Mouse (Mus musculus): Measurements from ENCODE around the gene Fam102a. TPM values are rescaled to one million over a fixed set of nuclear protein-coding genes. Genes with fewer than 3 reads are reported as not detected.

The Fam102a gene
- polyA plus RNA-seq, 1 experiment from 2014 or later = 11.4 TPM

DNA sequence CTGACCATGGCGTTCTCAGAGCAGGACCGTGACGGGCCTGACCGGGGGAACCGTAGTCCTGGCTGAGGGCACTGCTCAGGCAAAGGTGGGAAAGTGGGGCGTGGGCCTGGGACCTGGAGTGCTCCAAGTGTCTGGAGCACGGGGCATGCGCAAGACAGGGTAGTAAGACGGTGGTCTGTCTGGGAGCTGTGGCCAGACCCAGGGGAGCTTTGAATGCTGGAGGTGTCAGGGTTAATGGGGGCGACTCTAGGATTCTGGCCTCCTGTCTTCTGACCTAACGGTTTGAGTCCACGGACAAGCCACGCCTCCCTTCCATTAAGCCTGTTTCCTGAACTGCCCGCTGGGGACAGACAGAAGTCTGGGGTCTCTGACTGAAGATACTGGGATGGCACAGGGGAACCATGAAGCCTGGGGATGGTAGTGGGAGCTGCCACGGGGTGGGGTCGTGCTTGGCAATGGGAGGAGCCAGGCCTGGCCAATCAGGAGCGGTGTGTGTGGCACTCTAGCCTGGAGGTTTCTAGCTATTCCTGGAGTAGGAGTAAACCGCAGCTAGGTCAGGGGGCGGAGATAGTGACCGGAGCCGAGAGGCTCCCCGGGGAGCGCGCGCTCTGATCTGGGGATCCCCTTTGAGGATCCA lies 73.1 kb downstream of the Fam102a start:
- Histone ChIP-seq H3K36me3 (ENCODE audit: control insufficient read depth, insufficient read depth, low read length) (no peaks in the 10 kb centered on the region), H3K9ac (ENCODE audit: low read length) (peak overlapping the region; percentile 32; the same call in 1 of the 2 replicates), H3K27me3 (replicated peaks; ENCODE audit: control insufficient read depth, insufficient read depth, low read length) (no peaks in the 10 kb centered on the region), H3K9me3 (ENCODE audit: control insufficient read depth, low read length) (no peaks in the 10 kb centered on the region), H3K27ac (ENCODE audit: low read depth) (peak overlapping the region; percentile 43; the same call in 1 of the 2 replicates), H3K4me1 (replicated peaks; ENCODE audit: control insufficient read depth, insufficient read depth, low read length) (peaks cover 19% of the 10 kb centered on the region), H3K4me2 (ENCODE audit: low read length) (peak overlapping the region; percentile 75), H3K4me3 (ENCODE audit: low read depth, low read length) (peak overlapping the region; percentile 71)
- DNase-seq (ENCODE audit: low spot score) = peak; percentile 73
- WGBS = 5% methylated on average over 25 of the region's 25 CpGs
- peak; percentile 48; the same call in 1 of the 2 replicates for ATAC-seq (replicated peaks; ENCODE audit: low FRiP score, low TSS enrichment, low read depth)

DNA sequence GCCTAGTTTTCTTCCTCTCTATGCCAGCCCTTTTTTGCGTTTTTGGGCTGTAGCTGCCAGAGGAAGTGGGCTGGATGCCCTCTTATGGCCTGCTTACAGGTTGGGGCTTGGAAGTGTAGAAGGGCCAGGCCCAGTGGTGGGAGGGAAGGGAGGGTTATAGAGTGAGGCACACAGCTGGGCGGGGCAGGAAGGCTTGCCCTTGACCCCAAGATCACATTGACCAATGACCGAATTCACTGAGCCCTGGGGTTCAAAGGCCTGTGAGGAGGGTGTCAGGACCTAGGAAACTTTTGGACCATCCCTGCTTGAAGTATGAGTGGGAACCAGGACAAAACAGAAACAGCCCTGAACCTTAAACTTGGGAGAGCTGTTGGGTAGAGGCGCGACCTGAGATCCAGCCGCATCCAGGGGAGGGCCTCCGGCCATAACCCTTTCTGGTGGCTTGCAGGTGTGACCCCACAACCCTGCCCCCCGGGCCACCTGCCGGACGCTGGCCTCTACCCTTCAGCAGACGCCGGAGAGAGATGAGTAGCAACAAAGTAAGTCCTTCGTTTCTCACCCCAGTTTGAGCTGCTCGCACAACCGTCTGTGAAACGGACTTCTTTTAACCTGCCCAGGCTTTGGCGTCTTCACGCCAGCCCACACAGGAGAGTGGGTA lies 73.8 kb downstream of the Fam102a start:
- H3K4me2 ChIP-seq (ENCODE audit: low read length) = peak overlapping the region; percentile 75
- DNase-seq (ENCODE audit: low spot score) = no peak
- ATAC-seq (replicated peaks; ENCODE audit: low FRiP score, low TSS enrichment, low read depth) = no peak
- H3K27ac ChIP-seq (ENCODE audit: low read depth) = peak overlapping the region; percentile 43; the same call in 1 of the 2 replicates
- H3K4me1 ChIP-seq (replicated peaks; ENCODE audit: control insufficient read depth, insufficient read depth, low read length) = peaks cover 19% of the 10 kb centered on the region
- H3K36me3 ChIP-seq (ENCODE audit: control insufficient read depth, insufficient read depth, low read length) = peaks cover 6% of the 10 kb centered on the region; the same call in 1 of the 2 replicates
- 47% methylated on average over 18 of the region's 18 CpGs for WGBS
- H3K9me3 ChIP-seq (ENCODE audit: control insufficient read depth, low read length) = no peaks in the 10 kb centered on the region
- peak overlapping the region; percentile 71 for H3K4me3 ChIP-seq (ENCODE audit: low read depth, low read length)
- peak overlapping the region; percentile 32; the same call in 1 of the 2 replicates for H3K9ac ChIP-seq (ENCODE audit: low read length)
- no peaks in the 10 kb centered on the region for H3K27me3 ChIP-seq (replicated peaks; ENCODE audit: control insufficient read depth, insufficient read depth, low read length)

DNA sequence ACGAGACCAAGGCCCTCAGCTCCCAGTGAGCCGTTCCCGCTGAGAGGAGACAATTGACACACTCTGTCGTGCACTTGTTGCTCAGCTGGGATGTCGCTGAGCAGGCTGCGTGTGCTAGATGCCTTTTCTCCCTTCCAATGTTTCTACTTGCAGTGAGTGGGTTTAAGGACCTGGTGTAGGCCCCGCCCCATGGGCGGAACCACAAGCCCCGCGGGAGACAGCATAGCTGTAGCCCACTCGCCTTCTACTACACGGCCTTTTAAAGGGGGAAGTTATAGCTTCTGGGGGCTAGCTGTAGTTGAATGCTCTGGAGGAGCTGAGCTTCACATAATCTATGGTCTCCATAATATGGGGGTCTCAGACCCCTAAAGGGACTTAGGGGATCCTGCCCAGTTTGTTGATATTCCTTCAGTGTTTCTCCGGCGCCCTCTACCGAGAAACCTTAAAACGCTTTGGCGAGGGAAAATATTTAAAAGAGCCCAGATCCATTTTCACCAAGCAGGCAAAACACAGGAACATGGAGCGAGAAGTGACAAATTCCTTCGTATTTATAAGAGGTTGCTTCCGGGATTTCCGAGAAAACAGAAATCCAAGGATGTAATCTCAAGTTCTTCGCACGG lies 75.6 kb downstream of the Fam102a start:
- Histone ChIP-seq H3K9ac (ENCODE audit: low read length) (no peak overlapping the region), H3K4me3 (ENCODE audit: low read depth, low read length) (peak overlapping the region; percentile 34), H3K27ac (ENCODE audit: low read depth) (no peak overlapping the region), H3K4me1 (replicated peaks; ENCODE audit: control insufficient read depth, insufficient read depth, low read length) (peaks cover 19% of the 10 kb centered on the region), H3K36me3 (ENCODE audit: control insufficient read depth, insufficient read depth, low read length) (peaks cover 20% of the 10 kb centered on the region), H3K27me3 (replicated peaks; ENCODE audit: control insufficient read depth, insufficient read depth, low read length) (no peaks in the 10 kb centered on the region), H3K9me3 (ENCODE audit: control insufficient read depth, low read length) (no peaks in the 10 kb centered on the region), H3K4me2 (ENCODE audit: low read length) (peak overlapping the region; percentile 56)
- 14% methylated on average over 23 of the region's 23 CpGs for WGBS
- DNase-seq (ENCODE audit: low spot score) = peak; percentile 80
- no peak for ATAC-seq (replicated peaks; ENCODE audit: low FRiP score, low TSS enrichment, low read depth)

DNA sequence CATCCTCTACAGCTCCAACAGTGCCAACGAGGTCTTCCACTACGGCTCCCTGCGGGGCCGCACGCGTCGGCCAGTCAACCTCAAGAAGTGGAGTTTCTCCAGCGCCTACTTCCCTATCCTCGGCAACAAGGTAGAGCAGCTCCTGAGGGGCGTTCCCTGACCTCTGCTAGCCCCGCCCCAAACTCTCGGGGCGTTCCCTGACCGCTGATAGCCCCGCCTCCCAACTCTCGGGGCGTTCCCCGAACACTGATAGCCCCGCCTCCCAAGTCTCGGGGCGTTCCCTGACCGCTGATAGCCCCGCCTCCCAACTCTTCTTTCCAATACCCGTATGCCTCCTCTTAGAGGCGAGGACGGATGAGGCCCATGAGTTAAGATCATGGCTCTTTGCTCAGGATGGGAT lies 77.1 kb downstream of the Fam102a start:
- Histone ChIP-seq H3K4me1 (replicated peaks; ENCODE audit: control insufficient read depth, insufficient read depth, low read length) (peaks cover 19% of the 10 kb centered on the region), H3K4me3 (ENCODE audit: low read depth, low read length) (no peak overlapping the region), H3K36me3 (ENCODE audit: control insufficient read depth, insufficient read depth, low read length) (peaks cover 31% of the 10 kb centered on the region), H3K27ac (ENCODE audit: low read depth) (no peak overlapping the region), H3K27me3 (replicated peaks; ENCODE audit: control insufficient read depth, insufficient read depth, low read length) (no peaks in the 10 kb centered on the region), H3K9me3 (ENCODE audit: control insufficient read depth, low read length) (no peaks in the 10 kb centered on the region), H3K4me2 (ENCODE audit: low read length) (no peak overlapping the region), H3K9ac (ENCODE audit: low read length) (no peak overlapping the region)
- ATAC-seq (replicated peaks; ENCODE audit: low FRiP score, low TSS enrichment, low read depth) (no peak), DNase-seq (ENCODE audit: low spot score) (no peak)
- whole genome bisulfite sequencing = 75% methylated on average over 26 of the region's 26 CpGs

DNA sequence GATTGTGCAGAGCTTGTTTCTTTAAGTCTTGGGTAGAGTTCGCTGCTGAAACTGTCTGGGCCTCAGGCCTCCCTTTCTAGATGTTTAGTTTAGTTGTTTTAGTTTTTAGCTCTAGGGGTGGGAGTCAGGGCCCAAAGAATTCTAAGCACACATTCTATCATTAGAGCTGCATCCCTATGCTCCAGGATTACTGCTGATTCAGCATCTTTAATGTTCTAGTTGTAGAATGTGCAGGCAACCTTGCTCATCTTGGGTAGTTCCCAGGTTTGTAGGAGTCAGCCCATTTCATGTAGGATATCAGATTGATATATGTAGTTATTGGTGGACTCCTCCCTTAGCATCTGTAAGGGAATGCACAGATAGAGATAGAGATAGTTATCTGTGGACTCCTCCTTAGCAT lies 82.0 kb downstream of the Fam102a start:
- DNase-seq (ENCODE audit: low spot score) (no peak), ATAC-seq (replicated peaks; ENCODE audit: low FRiP score, low TSS enrichment, low read depth) (no peak)
- peaks cover 29% of the 10 kb centered on the region for H3K4me1 ChIP-seq (replicated peaks; ENCODE audit: control insufficient read depth, insufficient read depth, low read length)
- 88% methylated on average over 1 of the region's 1 CpGs for WGBS
- peaks cover 44% of the 10 kb centered on the region for H3K36me3 ChIP-seq (ENCODE audit: control insufficient read depth, insufficient read depth, low read length)
- H3K27ac ChIP-seq (ENCODE audit: low read depth) = no peak overlapping the region
- no peaks in the 10 kb centered on the region for H3K27me3 ChIP-seq (replicated peaks; ENCODE audit: control insufficient read depth, insufficient read depth, low read length)
- 0 out of 2 replicates have a peak, but pooled peaks cover 3% of the 10 kb centered on the region for H3K9me3 ChIP-seq (ENCODE audit: control insufficient read depth, low read length)
- no peak overlapping the region for H3K9ac ChIP-seq (ENCODE audit: low read length)
- H3K4me3 ChIP-seq (ENCODE audit: low read depth, low read length) = no peak overlapping the region
- no peak overlapping the region for H3K4me2 ChIP-seq (ENCODE audit: low read length)

DNA sequence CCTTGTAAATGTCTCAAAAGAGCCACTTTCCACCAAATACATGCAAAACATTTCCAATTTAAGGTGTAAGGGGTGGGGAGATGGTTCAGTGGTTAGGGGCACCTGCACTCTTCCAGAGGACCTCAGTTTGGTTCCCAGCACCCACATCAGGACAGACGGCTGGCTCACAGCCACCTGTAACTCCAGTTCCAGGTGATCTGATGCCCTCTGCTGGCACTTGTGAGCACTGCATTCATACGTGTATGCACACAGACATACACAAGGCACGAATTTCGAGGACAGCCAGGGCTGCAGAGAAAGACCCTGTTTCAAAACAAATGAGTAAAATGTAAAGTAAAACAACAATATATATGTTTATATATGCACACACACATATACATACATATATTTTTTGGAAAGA lies 82.5 kb downstream of the Fam102a start:
- H3K27ac ChIP-seq (ENCODE audit: low read depth) = no peak overlapping the region
- H3K36me3 ChIP-seq (ENCODE audit: control insufficient read depth, insufficient read depth, low read length) = peaks cover 44% of the 10 kb centered on the region
- no peaks in the 10 kb centered on the region for H3K27me3 ChIP-seq (replicated peaks; ENCODE audit: control insufficient read depth, insufficient read depth, low read length)
- ATAC-seq (replicated peaks; ENCODE audit: low FRiP score, low TSS enrichment, low read depth) = no peak
- H3K9ac ChIP-seq (ENCODE audit: low read length) = no peak overlapping the region
- peaks cover 31% of the 10 kb centered on the region for H3K4me1 ChIP-seq (replicated peaks; ENCODE audit: control insufficient read depth, insufficient read depth, low read length)
- 0 out of 2 replicates have a peak, but pooled peaks cover 3% of the 10 kb centered on the region for H3K9me3 ChIP-seq (ENCODE audit: control insufficient read depth, low read length)
- WGBS = 95% methylated on average over 4 of the region's 4 CpGs
- DNase-seq (ENCODE audit: low spot score) = no peak
- H3K4me2 ChIP-seq (ENCODE audit: low read length) = no peak overlapping the region
- H3K4me3 ChIP-seq (ENCODE audit: low read depth, low read length) = no peak overlapping the region

DNA sequence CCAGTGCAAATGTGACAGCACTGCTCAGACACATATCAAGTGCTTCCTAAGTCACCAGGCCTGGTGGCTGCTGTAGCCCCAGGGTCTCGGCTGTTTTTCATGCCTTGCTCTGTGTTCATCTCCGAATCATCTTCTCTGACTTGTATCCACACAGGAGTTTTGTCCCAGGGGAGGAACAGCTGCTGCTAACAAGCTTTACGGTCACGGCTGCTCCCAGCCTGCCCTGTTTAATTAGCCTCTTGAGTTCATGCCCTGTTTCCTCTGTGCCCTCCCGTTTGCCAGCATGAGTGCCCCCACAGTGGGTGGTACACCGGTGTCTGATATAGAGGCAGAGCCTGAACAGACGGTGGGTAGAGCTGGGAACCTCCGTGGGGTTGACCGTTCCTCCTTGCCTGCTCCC lies 82.9 kb downstream of the Fam102a start:
- no peak overlapping the region for H3K27ac ChIP-seq (ENCODE audit: low read depth)
- no peak overlapping the region for H3K9ac ChIP-seq (ENCODE audit: low read length)
- no peak overlapping the region for H3K4me2 ChIP-seq (ENCODE audit: low read length)
- no peaks in the 10 kb centered on the region for H3K27me3 ChIP-seq (replicated peaks; ENCODE audit: control insufficient read depth, insufficient read depth, low read length)
- 81% methylated on average over 9 of the region's 9 CpGs for WGBS
- DNase-seq (ENCODE audit: low spot score) (no peak), ATAC-seq (replicated peaks; ENCODE audit: low FRiP score, low TSS enrichment, low read depth) (no peak)
- 0 out of 2 replicates have a peak, but pooled peaks cover 3% of the 10 kb centered on the region for H3K9me3 ChIP-seq (ENCODE audit: control insufficient read depth, low read length)
- no peak overlapping the region for H3K4me3 ChIP-seq (ENCODE audit: low read depth, low read length)
- H3K4me1 ChIP-seq (replicated peaks; ENCODE audit: control insufficient read depth, insufficient read depth, low read length) = peaks cover 31% of the 10 kb centered on the region
- H3K36me3 ChIP-seq (ENCODE audit: control insufficient read depth, insufficient read depth, low read length) = peaks cover 44% of the 10 kb centered on the region

All from intestine, embryonic 14.5 days (tissue).